Mouse (Mus musculus) liver, postnatal 0 days (tissue): Measurements from ENCODE around the gene Npdc1.

Experiments used
- CTCF ChIP-seq: sonication (generic); IDR thresholded peaks from 2 replicates; pipeline ENCODE4 v1.5.1; 2016; ENCODE audit warnings: antibody characterized with exemption, low read depth
- EP300 ChIP-seq: IDR thresholded peaks from 2 replicates; pipeline ENCODE4 v1.6.1; 2016; ENCODE audit warnings: antibody characterized with exemption, low read depth, mild to moderate bottlenecking

DNA sequence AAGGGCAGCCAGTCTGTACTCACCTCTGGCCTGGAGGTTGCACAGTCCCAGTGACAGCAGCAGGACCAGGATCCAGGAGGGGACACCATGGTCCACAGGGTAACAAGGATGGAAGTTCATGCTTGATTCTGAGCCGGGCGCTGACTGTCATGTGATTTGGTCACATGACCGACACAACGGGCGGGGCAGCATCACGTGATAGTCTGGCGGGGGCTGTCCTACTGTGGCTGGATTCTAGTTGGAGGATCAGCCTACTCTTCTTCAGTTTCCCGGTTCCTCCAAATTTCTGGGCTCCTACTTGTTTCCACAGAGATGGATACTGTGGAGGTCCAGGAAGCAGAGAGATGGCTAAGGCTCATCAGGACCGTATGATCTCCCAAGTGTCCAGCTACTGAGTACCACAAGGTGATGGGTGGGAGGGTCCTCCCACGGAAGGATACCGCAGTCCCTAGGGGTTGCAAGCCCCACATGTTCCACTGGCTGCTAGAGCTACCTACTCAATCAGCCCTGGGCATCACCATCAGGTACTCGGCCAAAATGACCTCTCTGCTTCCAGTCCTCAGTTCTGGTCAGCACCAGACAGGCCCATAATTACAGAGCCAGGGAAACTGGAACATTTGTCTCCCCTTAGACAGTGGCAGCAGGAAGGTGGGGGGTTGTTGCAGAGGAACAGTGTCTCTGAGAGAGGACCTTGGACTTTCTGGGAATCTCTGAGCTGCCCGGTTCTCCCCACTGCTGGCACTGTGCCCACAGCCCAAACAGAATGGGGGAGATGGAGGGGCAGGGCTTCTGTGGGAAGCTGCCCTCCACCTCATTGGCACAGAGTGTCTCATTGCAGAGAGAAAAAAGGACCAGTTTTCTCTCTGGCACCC, 42.7 kb upstream of the Npdc1 start, which contains the start of gene Dpp7:
- TF ChIP-seq CTCF = no peak
- TF ChIP-seq EP300 = no peak
